Mouse (Mus musculus) adrenal gland, postnatal 25 days (tissue): Measurements from ENCODE around the gene Fbxl4. TPM values are rescaled to one million over a fixed set of nuclear protein-coding genes. Genes with fewer than 3 reads are reported as not detected.
"Not testable (repeated sequence)": the region's sequence is repeated elsewhere in the genome, so short reads cannot be mapped to it uniquely, and the experiment has no call there.

Experiments
- DNase-seq: peaks from one replicate; pipeline ENCODE4 v3.0.0; 2021; ENCODE audit warnings: mixed read lengths
- long read RNA-seq: library from polyadenylated mRNA; stranded (forward); transcript quantifications from one replicate; pipeline ENCODE4 v2.0.0, GENCODE M21; 2021
- total RNA-seq: library from RNA; stranded (reverse); gene quantifications from 2 replicates; pipeline ENCODE4 v1.2.3, GENCODE M21; 2021

Gene Fbxl4
- total RNA-seq: 19.6 and 24.1 TPM in 2 replicates
- long read RNA-seq, transcript Fbxl4-201 (9 exons, 2,546 nt): major isoform, 15 of 29 reads
- long read RNA-seq, partial matches to known transcripts: 5 of 29 reads
- long read RNA-seq, other reads (novel, unspliced or antisense): 5 of 29 reads

DNA sequence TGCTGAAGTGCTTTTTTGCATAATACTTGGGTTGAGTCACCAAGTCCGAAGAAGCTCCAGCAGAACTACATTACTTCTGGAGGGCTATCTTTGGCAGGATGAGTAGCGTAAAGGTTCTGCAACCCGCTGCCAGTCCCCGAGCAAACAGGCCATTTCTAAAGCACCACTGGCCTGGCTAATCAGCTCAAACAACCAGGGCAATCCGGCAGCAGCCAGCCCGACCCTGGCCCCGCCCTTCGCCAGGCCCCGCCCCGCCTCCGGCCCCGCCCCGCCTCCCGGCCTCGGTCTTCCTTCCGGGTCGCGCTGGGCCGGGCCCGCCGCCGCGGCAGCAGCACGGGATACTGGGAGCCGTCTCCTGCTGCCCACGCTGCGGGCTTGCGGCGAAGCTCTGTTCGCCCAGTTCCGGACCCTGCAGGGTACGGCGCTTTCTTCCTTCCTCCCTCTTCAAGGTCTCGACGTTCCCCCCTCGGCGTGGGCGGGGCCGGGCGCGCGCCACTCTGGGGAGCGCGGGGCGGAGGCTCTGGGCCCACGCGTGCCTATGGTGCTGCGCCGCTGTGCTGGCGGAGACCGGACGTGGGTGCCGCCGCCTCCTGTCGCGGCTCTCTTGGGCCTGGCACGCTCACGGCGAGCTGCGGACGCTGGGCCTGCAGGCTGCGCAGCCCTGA is at the start of gene Fbxl4:
Fbxl4 (plus strand) TSS at position 278 of the 665 bp plus-strand sequence.
- DNase-seq: peak; percentile 90

DNA sequence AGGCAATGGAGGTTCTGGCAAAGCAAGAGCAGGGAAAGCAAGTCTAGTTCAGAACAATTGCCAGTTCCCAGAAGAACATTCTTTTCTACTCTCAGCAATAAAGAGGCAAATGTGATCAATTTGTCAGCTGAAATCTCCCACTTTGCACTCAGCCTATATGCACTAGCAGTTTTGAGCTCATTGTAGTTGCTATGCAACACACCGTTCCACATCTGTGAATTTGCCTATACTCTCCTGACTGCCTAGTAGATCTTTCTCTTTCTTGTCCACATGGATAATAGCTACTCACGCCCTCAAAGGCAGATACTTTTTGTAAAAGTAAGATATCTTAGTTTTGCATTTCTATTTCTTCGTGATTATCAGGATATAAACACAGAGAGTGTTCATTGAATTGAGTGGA is 42.8 kb upstream of the Fbxl4 start:
- no peak for DNase-seq

GRCm38 (mm10) chr4:22342816-22343573 is 14.3 kb upstream of the Fbxl4 start:
- DNase-seq: no peak

DNA sequence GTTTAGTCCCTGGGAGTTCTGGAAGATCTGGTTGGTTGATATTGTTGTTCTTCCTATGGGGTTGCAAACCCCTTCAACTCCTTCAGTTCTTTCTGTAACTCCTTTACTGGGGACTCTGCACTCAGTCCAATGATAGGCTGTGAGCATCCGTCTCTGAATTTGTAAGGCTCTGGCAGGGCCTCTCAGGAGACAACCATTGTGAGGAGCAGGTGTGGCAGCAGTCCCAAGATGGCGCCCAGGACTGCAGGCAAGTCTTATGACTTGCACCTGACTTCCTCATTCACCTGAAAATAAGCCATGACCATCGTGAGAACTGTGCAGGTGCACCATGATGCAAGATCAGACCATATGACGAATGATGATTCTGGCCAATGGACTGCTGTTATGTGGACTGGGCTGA is 8.3 kb upstream of the Fbxl4 start:
- not testable (repeated sequence) for DNase-seq

DNA sequence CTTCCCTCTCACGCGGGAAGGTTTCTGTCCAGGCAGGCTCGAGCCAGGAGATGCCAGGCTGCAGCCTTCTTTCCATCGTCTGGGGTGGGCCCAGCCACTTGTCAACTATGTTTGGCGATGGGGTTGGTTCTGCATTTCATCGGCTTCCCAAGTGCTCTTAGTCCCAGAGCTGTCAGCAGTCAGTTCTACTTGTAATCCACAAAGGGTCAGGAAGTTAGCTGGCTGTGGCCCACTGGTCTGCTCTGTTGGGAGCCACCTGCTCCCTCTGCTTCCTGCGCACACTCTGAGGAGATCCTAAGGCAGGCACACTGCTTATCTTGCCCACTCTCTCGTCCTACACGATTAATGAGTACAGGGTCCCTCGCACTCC is 573 bp downstream of the Fbxl4 start:
- DNase-seq: no peak

DNA sequence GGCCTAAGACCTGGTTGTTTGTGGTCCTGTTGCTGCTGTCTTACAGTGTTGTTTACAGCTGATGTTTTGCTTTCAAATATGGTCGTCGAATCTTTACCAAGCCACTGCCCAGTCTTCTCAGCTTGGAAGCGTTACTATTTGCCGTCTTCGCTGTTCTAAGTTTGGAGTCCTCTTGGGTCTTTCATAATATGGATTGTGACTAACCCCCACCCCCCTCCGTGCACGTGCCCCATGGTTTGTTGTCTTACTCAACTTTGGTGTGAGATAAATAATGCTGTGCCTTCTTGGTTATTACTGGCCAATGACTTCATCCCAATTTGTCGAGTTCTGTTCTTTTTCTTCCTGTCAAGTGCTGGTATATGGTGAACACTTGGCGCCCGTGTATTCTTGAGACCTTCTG is 1.1 kb downstream of the Fbxl4 start:
- DNase-seq: no peak

- DNase-seq: peak; percentile 16
These were observed 10.0 kb downstream of the Fbxl4 start for GRCm38 (mm10) chr4:22367368-22367767.

DNA sequence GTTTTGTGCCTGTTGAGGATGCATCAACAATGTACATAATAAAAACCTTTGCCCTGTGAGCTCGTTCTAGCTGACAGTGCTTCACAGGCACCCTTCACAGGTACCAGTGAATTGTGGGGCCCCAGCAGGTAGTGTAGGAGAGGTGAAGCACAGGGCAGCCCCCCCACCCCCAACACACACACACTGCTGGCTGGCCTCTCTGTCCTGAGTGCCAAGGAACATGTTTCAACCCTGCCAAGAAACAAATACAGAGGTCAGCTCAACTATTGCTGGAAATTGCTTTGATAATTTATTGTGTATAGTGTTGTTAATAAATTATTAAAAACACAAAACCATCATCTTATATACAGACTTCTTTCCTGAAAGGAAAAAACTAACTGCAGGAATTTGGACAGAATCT is 21.2 kb downstream of the Fbxl4 start:
- no peak for DNase-seq

DNA sequence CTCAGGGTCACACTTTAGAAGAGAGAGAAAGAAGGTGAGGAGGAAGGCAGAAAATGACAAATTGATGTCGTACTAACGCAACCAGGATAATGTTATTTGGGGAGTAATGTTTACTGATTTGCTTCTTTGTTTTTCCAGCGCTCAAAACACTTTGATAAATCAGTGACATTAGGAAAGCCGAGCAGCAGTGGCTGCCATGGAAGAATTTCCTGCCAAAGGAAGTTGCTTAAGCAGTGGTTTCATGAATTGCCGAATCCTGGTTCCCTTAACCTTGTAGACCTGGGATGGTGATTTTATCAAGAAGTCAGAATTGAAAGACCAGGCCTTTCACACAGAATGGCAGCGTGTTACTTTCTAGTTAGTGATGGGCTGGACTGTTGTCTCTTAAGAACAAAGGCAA is 23.3 kb downstream of the Fbxl4 start:
- DNase-seq: no peak

DNA sequence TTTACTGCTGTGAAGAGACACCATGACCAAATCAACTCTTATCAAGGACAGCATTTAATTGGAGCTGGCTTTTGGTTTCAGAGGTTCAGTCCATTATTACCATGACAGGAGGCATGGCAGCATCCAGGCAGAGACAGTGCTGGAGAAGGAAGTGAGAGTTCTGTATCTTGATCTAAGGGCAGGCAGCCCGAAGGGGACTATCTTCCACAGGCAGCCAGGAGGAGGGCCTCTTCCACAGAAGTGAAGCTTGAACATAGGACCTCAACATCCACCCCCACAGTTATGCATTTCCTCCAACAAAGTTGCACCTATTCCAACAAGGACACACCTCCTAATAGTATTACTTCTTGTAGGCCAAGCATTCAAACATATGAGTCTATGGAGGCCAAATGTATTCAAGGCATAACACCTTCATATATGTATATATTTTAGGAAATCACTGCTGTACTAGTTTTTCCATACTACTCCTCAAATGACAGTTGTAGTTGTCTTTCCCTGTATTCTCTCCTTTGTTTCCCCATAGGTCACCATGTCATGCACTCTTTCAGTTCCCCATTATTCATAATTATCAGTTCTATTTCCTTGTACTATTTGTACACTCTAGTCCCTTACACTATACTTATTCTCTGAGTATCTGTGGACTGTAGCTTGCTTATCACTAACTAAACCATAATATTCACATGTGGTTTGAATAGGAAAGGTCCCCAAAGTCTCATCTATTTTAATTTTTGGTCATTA is 26.4 kb downstream of the Fbxl4 start:
- no peak for DNase-seq

- no peak for DNase-seq
These were observed 32.7 kb downstream of the Fbxl4 start for GRCm38 (mm10) chr4:22390045-22390444.

GRCm38 (mm10) chr4:22392777-22393473 is 35.6 kb downstream of the Fbxl4 start:
- DNase-seq: no peak

DNA sequence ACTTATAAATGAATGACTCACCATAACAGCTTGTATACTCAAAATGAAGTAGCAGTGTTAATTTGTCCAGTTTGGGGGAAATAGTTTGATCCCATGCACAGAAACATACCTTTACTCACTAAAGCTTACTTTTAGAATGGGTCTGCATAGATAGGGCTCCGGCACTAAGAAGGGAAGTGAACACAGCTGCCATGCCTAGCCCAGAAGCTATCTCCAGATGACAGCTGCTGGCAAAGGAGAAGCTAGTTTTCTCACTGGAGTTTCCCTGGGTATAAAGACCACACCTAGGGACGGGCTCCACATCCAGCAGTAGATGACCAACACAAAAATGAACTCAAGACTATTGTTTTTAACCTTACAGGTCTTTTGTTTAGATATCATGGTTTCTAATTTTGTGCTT is 38.1 kb downstream of the Fbxl4 start:
- DNase-seq: no peak

DNA sequence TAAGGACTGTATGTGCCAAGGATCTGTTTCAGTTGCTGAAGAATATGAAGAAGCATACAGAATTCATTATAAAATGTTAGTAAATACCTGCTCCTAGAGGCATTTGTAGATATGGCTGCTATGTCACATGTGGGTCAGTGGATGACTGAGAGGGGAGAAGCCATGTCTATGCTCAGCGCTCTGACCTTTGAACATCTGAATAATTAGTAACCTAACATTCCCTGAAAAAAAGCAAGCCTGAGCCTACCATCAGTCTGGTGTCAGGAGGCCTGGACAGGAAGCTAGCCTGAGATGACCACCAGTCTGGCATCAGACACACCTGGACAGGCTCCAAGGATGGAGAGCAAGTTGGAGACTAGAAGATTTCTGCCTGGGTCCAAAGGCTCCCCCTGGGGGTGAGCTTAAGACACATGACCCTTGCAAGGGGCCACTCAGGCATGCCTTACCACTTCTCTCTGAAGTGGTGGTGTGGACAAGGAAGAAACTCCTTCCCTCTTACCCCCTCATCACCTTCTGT is 39.2 kb downstream of the Fbxl4 start:
- no peak for DNase-seq

GRCm38 (mm10) chr4:22397003-22397402 is 39.7 kb downstream of the Fbxl4 start:
- no peak for DNase-seq

GRCm38 (mm10) chr4:22402032-22402431 is 44.7 kb downstream of the Fbxl4 start:
- DNase-seq: no peak

DNA sequence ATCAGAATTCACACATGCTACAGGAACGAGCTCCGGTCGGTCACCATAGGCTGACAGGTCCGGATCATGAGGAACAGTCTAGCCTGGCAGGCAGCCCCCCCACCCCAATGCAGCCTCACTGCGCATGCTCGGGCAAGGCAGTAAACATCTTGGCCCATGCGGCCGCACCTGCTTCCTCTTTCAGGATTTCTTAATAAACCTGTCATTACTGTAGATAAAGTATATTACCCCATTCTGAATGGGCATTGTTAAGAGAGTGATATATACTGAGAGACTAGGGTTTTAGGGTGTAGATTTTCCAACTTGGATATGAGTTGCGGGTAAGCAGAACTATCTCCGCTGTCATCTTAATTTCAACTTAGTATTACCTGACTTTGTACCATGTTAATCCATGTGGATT is 45.6 kb downstream of the Fbxl4 start:
- no peak for DNase-seq

GRCm38 (mm10) chr4:22420627-22421026 is 63.3 kb downstream of the Fbxl4 start:
- no peak for DNase-seq

DNA sequence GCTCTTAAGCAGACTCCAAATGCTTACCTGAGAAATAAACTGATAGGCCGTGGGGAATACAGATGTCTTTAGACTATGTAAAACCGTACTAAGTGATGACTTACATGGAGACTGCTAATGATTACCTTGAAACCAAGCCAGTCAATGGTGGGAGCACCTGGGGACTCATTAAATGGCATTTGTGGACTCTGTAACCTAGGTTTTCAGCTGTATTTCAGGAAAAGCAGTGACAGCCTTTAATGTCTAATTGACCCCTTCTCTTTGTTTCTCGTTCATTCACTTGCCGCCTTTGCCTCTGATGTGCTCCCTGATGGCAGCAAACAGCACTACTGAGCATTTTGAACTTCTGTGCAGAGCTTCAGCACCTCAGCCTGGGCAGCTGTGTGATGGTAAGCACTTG is 65.1 kb downstream of the Fbxl4 start:
- no peak for DNase-seq

- DNase-seq: no peak
These were observed 70.8 kb downstream of the Fbxl4 start for GRCm38 (mm10) chr4:22428150-22428549.

- no peak for DNase-seq
These were observed 112.2 kb downstream of the Fbxl4 start for GRCm38 (mm10) chr4:22469575-22469974.
